Mouse (Mus musculus) limb, embryonic 15.5 days (tissue): ENCODE measurements around the gene Prkca. TPM values are rescaled to one million over a fixed set of nuclear protein-coding genes. Genes with fewer than 3 reads are reported as not detected.

Experiments
- ATAC-seq: fragments of 200-750 bp; cut with Nextera tagmentation; 2 replicates; pipeline ENCODE4 v1.8.0; 2017; ENCODE audit warnings: low read depth, moderate TSS enrichment; ENCODE audit not compliant: insufficient number of reproducible peaks, low FRiP score, low TSS enrichment
- H3K27ac ChIP-seq: fragments of 300-500 bp; sonication (generic); 2 replicates; pipeline ENCODE4 v1.5.1; 2015; ENCODE audit warnings: moderate library complexity, mild to moderate bottlenecking, inconsistent platforms
- H3K27me3 ChIP-seq: fragments of 300-500 bp; sonication (generic); 2 replicates; pipeline ENCODE4 v1.6.1; 2015; ENCODE audit warnings: inconsistent platforms
- H3K36me3 ChIP-seq: fragments of 300-500 bp; sonication (generic); 2 replicates; pipeline ENCODE4 v1.6.1; 2015; ENCODE audit warnings: inconsistent platforms
- H3K4me1 ChIP-seq: fragments of 300-500 bp; sonication (generic); 2 replicates; pipeline ENCODE4 v1.6.1; 2015; ENCODE audit warnings: inconsistent platforms
- H3K4me2 ChIP-seq: fragments of 300-500 bp; sonication (generic); 2 replicates; pipeline ENCODE4 v1.6.1; 2015; ENCODE audit warnings: mild to moderate bottlenecking, inconsistent platforms
- H3K4me3 ChIP-seq: fragments of 300-500 bp; sonication (generic); 2 replicates; pipeline ENCODE4 v1.5.1; 2015; ENCODE audit warnings: mild to moderate bottlenecking, inconsistent platforms
- H3K9ac ChIP-seq: fragments of 300-500 bp; sonication (generic); 2 replicates; pipeline ENCODE4 v1.6.1; 2015; ENCODE audit warnings: inconsistent platforms
- H3K9me3 ChIP-seq: fragments of 300-500 bp; sonication (generic); 2 replicates; pipeline ENCODE4 v1.6.1; 2016; ENCODE audit warnings: inconsistent platforms
- WGBS: fragments of 180-500 bp; shearing (Covaris S2); methylation state at CpG from one replicate; pipeline ENCODE4 v1.1.7; 2015; 5-methylcytosine and 5-hydroxymethylcytosine counted together
- polyA plus RNA-seq: library from polyadenylated mRNA; unstranded; fragments of >200 nt; fragmentation: Nextera tagmentation; extraction: Ambion mirVana; gene quantifications from 2 replicates; pipeline ENCODE4 v1.2.1, GENCODE M21; 2015

The Prkca gene
- polyA plus RNA-seq, 1 experiment from 2014 or later: 8.3 TPM

DNA sequence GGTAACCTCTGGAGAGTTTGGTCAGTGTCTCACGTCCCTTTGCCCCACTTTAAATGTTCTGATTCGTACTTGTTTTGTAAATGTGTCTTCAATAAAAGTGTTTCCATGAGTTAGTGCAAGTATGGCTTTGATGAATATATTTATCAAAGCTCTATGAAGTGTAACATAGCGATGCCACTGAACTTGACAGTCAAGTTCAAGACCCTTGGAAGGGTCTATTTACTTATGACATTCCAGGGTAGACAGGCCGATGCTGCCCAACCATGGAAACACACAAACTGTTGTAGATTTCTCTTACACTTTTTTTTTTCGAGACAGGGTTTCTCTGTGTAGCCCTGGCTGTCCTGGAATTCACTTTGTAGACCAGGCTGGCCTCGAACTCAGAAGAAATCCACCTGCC, 354.5 kb downstream of the Prkca start:
- no peak overlapping the region for H3K4me3 ChIP-seq
- no peaks in the 10 kb centered on the region for H3K9me3 ChIP-seq
- no peak overlapping the region for H3K4me2 ChIP-seq
- ATAC-seq: no peak
- H3K4me1 ChIP-seq: 0 out of 2 replicates have a peak, but pooled peaks cover 2% of the 10 kb centered on the region
- H3K27me3 ChIP-seq: no peaks in the 10 kb centered on the region
- H3K9ac ChIP-seq: no peak overlapping the region
- 0 out of 2 replicates have a peak, but pooled peaks cover under 1% of the 10 kb centered on the region for H3K36me3 ChIP-seq
- WGBS: 87% methylated on average over 6 of the region's 6 CpGs
- H3K27ac ChIP-seq: no peak overlapping the region

DNA sequence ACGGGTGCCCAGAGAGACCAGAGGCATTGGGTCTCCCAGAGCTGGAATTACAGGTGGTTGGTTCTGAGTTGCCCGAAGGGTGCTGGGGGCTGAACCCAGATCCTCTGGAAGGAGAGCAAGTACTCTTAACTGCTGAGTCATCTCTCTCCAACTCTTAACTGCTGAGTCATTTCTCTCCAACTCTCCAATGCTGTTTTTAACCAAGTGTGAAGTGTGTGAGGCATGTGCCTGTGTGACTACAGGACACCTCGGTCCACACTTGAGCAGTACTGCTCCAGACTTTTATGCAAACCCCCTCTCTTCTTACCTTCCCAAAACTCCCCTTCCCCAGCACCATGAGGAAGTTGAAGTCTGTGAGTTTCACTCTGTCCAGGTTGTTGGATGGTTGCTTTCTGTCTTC, 357.8 kb downstream of the Prkca start:
- H3K27ac ChIP-seq: no peak overlapping the region
- no peaks in the 10 kb centered on the region for H3K27me3 ChIP-seq
- H3K9ac ChIP-seq: no peak overlapping the region
- H3K4me2 ChIP-seq: no peak overlapping the region
- H3K4me3 ChIP-seq: no peak overlapping the region
- no peaks in the 10 kb centered on the region for H3K9me3 ChIP-seq
- H3K4me1 ChIP-seq: 0 out of 2 replicates have a peak, but pooled peaks cover 2% of the 10 kb centered on the region
- ATAC-seq: no peak
- H3K36me3 ChIP-seq: peaks cover 10% of the 10 kb centered on the region; the same call in 1 of the 2 replicates
- 88% methylated on average over 3 of the region's 3 CpGs for WGBS

DNA sequence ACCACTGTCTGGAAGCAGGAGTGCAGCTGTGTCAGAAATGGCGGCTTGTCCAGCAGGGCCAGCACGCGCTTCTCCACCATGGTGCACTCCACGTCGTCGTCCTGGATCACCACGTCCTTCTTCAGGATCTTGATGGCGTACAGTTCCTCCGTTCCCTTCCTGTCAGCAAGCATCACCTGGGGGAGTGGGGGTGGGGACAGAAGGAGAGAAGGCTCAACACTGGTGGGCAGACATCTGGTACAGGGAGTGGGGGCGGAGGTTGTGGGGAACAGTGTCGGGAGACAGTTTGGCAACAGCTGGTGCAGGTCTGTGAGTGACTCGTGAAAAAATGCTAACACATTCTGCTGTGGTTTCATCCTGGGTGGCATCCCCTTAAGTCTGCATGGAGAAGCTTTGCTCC, 359.8 kb downstream of the Prkca start:
- Histone ChIP-seq H3K27ac (no peak overlapping the region), H3K9me3 (no peaks in the 10 kb centered on the region), H3K36me3 (peaks cover 10% of the 10 kb centered on the region; the same call in 1 of the 2 replicates), H3K4me1 (0 out of 2 replicates have a peak, but pooled peaks cover 2% of the 10 kb centered on the region), H3K4me3 (no peak overlapping the region), H3K9ac (no peak overlapping the region), H3K4me2 (no peak overlapping the region), H3K27me3 (no peaks in the 10 kb centered on the region)
- no peak for ATAC-seq
- 79% methylated on average over 12 of the region's 12 CpGs for WGBS

DNA sequence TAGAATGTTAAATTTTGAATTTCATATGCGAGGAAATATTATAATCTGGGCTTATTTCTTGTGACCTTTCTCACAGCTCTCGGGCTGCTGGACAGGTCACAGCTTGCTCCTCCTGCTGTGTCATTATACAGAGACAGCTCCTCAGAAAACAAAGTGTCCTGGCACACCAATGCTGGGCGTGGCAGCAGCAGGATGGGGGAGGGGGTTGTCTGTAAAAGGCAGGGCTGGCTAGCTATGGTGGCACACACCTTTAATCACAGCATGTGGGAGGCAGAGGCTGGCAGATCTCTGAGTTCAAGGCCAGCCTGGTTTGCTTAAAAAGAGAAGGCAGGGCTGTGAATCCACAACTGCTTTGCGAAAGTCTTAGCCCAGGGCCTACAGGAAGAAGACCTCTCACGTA, 360.5 kb downstream of the Prkca start:
- no peak overlapping the region for H3K27ac ChIP-seq
- no peak for ATAC-seq
- WGBS: 64% methylated on average over 5 of the region's 5 CpGs
- no peak overlapping the region for H3K9ac ChIP-seq
- H3K4me2 ChIP-seq: no peak overlapping the region
- H3K36me3 ChIP-seq: peaks cover 12% of the 10 kb centered on the region; the same call in 1 of the 2 replicates
- H3K9me3 ChIP-seq: no peaks in the 10 kb centered on the region
- 0 out of 2 replicates have a peak, but pooled peaks cover 2% of the 10 kb centered on the region for H3K4me1 ChIP-seq
- no peaks in the 10 kb centered on the region for H3K27me3 ChIP-seq
- no peak overlapping the region for H3K4me3 ChIP-seq

DNA sequence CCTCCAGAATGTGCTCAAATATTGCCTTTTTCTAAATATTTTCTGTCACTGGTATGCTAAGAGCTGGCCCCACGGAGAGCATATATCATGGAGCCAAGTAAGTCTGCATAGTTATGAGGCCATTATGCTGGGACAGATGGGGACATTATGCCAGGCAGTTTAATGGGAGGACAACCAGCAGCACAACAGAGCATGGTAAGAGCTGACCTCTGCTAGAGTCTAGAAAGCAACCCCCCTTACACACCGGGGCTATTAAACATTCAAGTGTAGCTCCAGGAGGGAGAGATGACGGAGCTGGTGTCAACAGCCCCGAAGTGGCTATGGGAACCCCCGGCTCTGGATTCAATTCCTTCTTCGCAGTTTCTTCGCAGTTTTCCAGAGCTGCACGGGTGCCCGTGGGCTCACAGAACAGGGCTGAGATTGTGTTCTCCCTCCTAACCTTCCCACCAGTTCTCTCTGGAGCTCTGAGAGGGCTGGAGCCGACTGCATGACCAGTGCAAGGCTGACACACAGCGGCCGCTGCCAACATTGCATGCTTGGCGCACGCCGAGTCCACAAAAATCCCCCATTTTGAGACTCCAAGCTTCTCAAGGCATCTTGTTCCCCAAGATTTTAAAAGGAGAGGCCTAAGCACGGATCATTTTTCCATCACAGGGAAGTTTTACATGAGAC, 361.4 kb downstream of the Prkca start:
- peaks cover 20% of the 10 kb centered on the region for H3K36me3 ChIP-seq
- no peak overlapping the region for H3K4me3 ChIP-seq
- no peak overlapping the region for H3K27ac ChIP-seq
- no peaks in the 10 kb centered on the region for H3K27me3 ChIP-seq
- H3K9me3 ChIP-seq: no peaks in the 10 kb centered on the region
- no peak for ATAC-seq
- no peak overlapping the region for H3K4me2 ChIP-seq
- H3K4me1 ChIP-seq: 0 out of 2 replicates have a peak, but pooled peaks cover 2% of the 10 kb centered on the region
- 22% methylated on average over 16 of the region's 16 CpGs for whole genome bisulfite sequencing
- no peak overlapping the region for H3K9ac ChIP-seq

DNA sequence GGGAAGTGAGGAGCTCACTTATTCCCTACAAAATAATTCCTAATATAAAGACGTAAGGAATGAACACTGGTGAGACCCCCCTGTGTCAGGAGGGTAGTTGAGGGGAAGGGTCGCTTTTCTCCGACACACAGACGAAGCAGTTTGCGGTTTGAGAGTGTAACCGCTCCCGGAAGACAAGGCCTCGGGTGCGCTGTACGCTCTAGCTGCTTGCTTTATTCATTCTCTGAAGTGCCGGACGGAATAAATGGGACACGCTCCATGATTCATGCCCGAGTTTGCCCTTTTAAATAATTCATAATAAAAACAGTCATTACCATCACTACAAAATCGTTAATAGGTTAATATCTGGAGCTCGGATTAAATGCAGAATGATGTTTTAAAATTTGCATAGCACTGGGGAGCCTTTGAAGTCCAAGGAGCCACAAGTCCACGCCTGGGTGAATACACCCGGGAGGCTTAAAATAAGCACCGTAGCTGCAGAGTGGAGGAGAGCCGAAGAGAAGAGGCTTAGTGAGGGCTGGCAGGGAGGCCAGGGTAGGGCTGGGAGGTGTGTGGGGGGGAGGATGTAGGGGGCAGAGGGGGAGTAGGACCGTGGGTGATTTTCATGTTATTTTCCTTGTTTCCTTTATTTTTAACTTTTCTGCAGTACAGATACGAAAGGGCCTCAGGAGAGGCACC, 364.1 kb downstream of the Prkca start:
- H3K27ac ChIP-seq: no peak overlapping the region
- no peak overlapping the region for H3K9ac ChIP-seq
- no peaks in the 10 kb centered on the region for H3K4me1 ChIP-seq

DNA sequence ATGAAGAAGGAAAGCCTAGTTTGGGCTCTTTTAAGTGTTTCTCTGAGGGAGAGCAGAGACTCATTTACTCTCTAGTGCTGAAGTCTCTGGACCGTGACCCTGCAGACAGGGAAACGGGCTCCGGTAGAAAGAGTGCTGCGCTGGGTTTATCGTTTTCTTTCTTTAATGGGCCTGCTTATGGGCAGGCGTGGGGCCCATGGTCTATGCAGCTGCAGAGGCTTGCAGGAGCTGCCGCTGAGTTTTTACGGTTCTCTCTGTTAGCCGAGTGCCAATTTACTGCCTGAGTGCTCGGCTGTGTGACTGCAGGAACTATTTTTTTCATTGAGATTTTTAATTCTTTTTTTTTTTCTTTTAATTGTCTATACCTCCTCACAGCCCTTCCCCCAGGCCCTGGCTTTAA, 373.8 kb downstream of the Prkca start:
- Histone ChIP-seq H3K4me3 (no peak overlapping the region), H3K36me3 (0 out of 2 replicates have a peak, but pooled peaks cover 10% of the 10 kb centered on the region), H3K27ac (no peak overlapping the region), H3K9ac (no peak overlapping the region), H3K4me1 (peaks cover 29% of the 10 kb centered on the region), H3K9me3 (no peaks in the 10 kb centered on the region), H3K4me2 (no peak overlapping the region), H3K27me3 (no peaks in the 10 kb centered on the region)
- 20% methylated on average over 10 of the region's 10 CpGs for WGBS
- no peak for ATAC-seq

More for the DNA sequence above, 364.1 kb downstream of the Prkca start:
- ATAC-seq: no peak
- Histone ChIP-seq H3K27me3 (no peaks in the 10 kb centered on the region), H3K9me3 (no peaks in the 10 kb centered on the region), H3K4me3 (no peak overlapping the region), H3K36me3 (peaks cover 35% of the 10 kb centered on the region), H3K4me2 (no peak overlapping the region)
- 50% methylated on average over 22 of the region's 22 CpGs for WGBS

DNA sequence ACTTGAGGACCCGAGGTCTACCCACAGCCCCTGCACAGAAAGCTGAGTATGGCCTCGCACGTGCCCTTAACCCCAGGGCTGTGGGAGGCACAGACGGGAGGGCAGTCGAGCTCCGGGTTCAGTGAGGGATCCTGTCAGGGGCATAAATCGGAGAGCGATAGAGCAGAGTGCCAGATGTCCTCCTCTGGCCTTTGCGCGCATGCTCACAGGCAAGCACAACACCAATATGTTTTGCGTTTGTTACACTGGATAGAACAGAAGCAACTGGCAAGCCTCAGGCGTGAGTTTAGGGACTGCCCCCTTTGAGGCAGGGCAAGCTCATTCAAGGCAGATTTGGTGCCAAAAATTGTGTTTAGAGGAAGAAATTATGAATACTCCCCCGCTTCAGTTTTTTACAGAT, 375.6 kb downstream of the Prkca start:
- no peak overlapping the region for H3K27ac ChIP-seq
- no peaks in the 10 kb centered on the region for H3K27me3 ChIP-seq
- no peaks in the 10 kb centered on the region for H3K9me3 ChIP-seq
- WGBS: 34% methylated on average over 13 of the region's 13 CpGs
- H3K4me2 ChIP-seq: no peak overlapping the region
- H3K4me1 ChIP-seq: peaks cover 29% of the 10 kb centered on the region
- H3K9ac ChIP-seq: no peak overlapping the region
- no peaks in the 10 kb centered on the region for H3K36me3 ChIP-seq
- no peak overlapping the region for H3K4me3 ChIP-seq
- ATAC-seq: no peak

DNA sequence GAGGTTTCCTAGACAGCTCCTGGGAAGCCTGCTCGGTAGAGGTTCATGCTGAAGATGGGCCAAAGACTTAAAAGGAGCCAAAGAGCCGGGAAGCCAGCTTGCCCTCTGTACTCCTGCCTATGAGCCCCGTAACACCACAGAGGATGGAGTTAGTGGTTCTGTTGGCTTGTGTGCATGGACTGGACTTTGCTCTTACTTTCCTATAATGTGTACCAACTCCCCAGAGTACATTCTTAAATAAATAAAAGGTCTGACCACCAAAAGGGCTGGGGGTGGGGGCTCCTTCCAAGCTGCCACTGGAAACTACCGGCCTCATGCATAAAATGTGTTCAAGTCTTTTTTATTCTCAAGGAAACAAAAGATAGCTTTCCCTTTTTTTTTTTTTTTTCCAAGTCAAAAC, 377.5 kb downstream of the Prkca start:
- Histone ChIP-seq H3K4me3 (no peak overlapping the region), H3K27ac (no peak overlapping the region), H3K4me2 (no peak overlapping the region), H3K9ac (no peak overlapping the region), H3K27me3 (no peaks in the 10 kb centered on the region), H3K9me3 (no peaks in the 10 kb centered on the region), H3K36me3 (no peaks in the 10 kb centered on the region), H3K4me1 (peaks cover 29% of the 10 kb centered on the region)
- 73% methylated on average over 4 of the region's 4 CpGs for WGBS
- no peak for ATAC-seq

DNA sequence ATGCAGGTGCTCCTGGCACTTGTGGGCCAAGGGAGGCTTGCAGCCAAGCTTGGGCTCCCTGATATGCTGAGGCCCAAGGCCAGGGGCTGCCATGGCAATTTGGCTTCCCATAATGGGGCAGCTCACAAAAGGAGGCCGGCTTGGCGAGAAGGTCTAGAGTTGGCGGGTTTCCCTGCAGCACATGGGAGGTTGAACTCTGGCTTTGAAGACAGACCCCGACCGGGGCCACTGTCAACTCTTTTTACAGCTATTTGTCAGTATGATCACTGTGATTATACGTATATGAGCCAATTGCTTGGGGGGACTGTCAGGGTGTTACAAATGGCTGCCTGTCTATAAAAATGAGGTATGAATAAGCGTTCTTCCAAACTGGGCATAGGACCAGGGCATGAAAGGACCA, 378.3 kb downstream of the Prkca start:
- Histone ChIP-seq H3K27ac (no peak overlapping the region), H3K36me3 (peaks cover 4% of the 10 kb centered on the region), H3K9me3 (no peaks in the 10 kb centered on the region), H3K9ac (no peak overlapping the region), H3K4me3 (no peak overlapping the region), H3K27me3 (no peaks in the 10 kb centered on the region), H3K4me2 (no peak overlapping the region), H3K4me1 (peaks cover 27% of the 10 kb centered on the region)
- WGBS: 62% methylated on average over 7 of the region's 7 CpGs
- no peak for ATAC-seq

DNA sequence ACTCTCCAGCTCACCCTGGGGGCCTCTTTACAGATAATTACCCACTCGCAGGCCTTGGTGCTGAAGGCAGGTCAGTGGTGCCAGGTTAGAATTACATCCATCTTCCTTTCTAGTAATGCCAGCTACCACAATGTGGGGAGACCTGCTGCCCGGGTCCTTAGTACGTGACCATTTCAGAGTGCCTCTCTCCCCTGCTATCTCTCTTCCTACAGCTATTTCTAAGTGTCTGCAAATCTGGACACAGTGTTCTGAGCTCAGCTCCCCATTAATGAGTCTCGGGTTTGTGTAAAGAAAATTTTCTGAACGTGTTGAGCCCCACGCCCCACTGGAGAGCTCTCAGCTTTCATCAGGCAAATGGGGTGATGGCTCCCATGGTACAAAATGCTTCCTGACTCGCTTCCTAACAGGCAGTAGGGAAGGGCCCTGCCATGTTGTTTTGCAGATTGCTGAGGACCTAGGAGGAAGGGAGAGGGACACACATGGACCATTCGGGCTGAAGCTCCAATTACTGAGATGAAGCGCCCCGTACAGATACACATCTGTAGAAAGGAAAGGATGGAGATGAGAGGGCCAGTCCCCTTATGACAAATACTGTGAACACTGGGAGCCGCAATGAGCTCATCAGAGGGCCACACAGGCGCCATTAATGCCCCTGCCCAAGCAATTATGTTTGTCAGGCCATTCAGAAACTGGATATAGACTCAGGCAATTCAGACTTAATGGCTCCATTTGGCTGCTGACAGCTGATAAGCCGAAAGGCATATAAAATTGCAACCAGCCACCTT, 386.0 kb downstream of the Prkca start:
- Histone ChIP-seq H3K27ac (no peak overlapping the region), H3K4me3 (no peak overlapping the region), H3K27me3 (no peaks in the 10 kb centered on the region), H3K36me3 (peaks cover 24% of the 10 kb centered on the region), H3K9ac (no peak overlapping the region), H3K4me1 (no peaks in the 10 kb centered on the region), H3K9me3 (no peaks in the 10 kb centered on the region), H3K4me2 (no peak overlapping the region)
- ATAC-seq: no peak
- WGBS: 60% methylated on average over 13 of the region's 13 CpGs
